ENCODE assay signal across 1 mouse cellular context in the genomic region with DNA sequence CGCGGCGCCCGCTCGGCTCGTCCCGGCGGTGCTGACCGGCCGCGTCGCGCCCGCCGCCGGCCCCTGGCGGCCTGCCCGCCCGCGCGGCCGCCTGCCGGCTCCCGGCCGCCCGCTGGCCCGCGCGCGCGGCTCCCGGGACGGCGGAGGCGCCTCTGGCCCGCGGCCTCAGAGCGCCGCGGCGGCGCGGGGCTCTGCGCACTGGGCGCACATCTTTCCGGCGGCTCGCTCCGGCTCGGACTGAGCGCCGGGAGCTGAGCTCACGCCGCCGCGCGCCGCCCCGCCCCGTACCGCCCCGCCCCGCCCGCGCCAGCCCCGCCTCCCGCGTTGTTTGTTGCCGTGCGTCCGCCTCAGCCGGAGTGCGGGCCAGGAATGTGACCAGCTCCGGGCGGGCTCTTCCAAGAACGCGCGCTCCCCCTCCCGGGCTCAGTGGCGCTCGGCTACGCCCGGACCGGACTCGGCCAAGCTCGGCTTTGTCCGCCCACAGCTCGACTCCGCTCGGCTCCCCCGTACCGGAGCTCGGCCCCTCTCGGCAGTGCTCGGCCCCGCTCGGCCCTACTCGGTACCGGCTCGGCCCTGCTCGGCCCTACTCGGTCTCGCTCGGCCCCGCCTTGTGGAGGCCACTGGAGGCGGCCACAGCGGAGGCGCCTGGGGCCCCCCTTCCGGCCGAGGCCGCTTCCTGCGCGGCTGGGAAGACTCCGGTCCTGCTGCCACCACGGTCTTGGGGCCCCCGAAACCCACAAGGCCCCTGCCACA.
A peak's percentile ranks its signal among the peaks of the same experiment; 100 is the strongest.
TF ChIP-seq lines count a peak whose summit lies in the region.

No protein-coding gene starts in this region.

TF ChIP-seq in MEL, 35 proteins besides CTCF, POLR2A, EP300 and RAD21 (continued from another document):
- TF ChIP-seq ZC3H11A (IDR thresholded peaks at IDR 0.05; ENCODE audit: low read depth, low read length) (0 out of 2 replicates have a peak, but pooled peaks have one; percentile 4), CHD1 (IDR thresholded peaks at IDR 0.05; ENCODE audit: low read depth, low read length) (no peak), USF1 (IDR thresholded peaks at IDR 0.05; ENCODE audit: low read depth, low read length) (no peak), GABPA (IDR thresholded peaks at IDR 0.05; ENCODE audit: low read depth, low read length) (no peak), UBTF (IDR thresholded peaks at IDR 0.05; ENCODE audit: borderline replicate concordance, insufficient read depth, low read depth, low read length) (0 out of 2 replicates have a peak, but pooled peaks have one; percentile 50), ZNF384 (IDR thresholded peaks at IDR 0.05; ENCODE audit: low read depth, low read length) (no peak), TAL1 (IDR thresholded peaks at IDR 0.05; ENCODE audit: low read length) (no peak), TBP (IDR thresholded peaks at IDR 0.05; ENCODE audit: low read depth, low read length) (no peak), POLR2AphosphoS5 (IDR thresholded peaks at IDR 0.05; ENCODE audit: borderline replicate concordance, low read depth, low read length) (no peak), HCFC1 (IDR thresholded peaks at IDR 0.05; ENCODE audit: low read depth, low read length) (peak; percentile 70), MAFK (IDR thresholded peaks at IDR 0.05; ENCODE audit: borderline replicate concordance, low read depth, low read length) (no peak), MYB (IDR thresholded peaks at IDR 0.05; ENCODE audit: low read depth, low read length) (no peak), JUND (IDR thresholded peaks at IDR 0.05; ENCODE audit: low read depth, low read length) (no peak), ELF1 (IDR thresholded peaks at IDR 0.05; ENCODE audit: low read depth, low read length) (0 out of 2 replicates have a peak, but pooled peaks have one; percentile 12), RCOR1 (IDR thresholded peaks at IDR 0.05; ENCODE audit: low read depth, low read length) (no peak), E2F4 (IDR thresholded peaks at IDR 0.05; ENCODE audit: borderline replicate concordance, low read depth, low read length) (no peak)
TF ChIP-seq in MEL: peak in this region for 10.
